Mouse (Mus musculus) cerebellum, adult 2 months (tissue): Measurements from ENCODE around the gene Sdc4.

ENCODE experiments used
- CTCF ChIP-seq: fragments of 200-500 bp; IDR thresholded peaks from 2 replicates; pipeline ENCODE4 v1.5.1; 2011; ENCODE audit warnings: low read depth, mild to moderate bottlenecking, control low read depth, low read length, moderate library complexity, borderline replicate concordance; ENCODE audit not compliant: insufficient read depth
- POLR2A ChIP-seq: fragments of 200-500 bp; IDR thresholded peaks from 2 replicates; pipeline ENCODE4 v1.6.1; 2011; ENCODE audit warnings: low read length, control low read depth, borderline replicate concordance; ENCODE audit not compliant: insufficient read depth

- no peak for TF ChIP-seq CTCF
- no peak for TF ChIP-seq POLR2A
Measured at GRCm38 (mm10) chr2:164382971-164383370, 60.7 kb downstream of the Sdc4 start.
